Mouse (Mus musculus) hindbrain, embryonic 16.5 days (tissue): ENCODE data around the gene Gm9903. TPM values are rescaled to one million over a fixed set of nuclear protein-coding genes. Genes with fewer than 3 reads are reported as not detected.

Experiments used
- ATAC-seq: fragments of 200-750 bp; cut with Nextera tagmentation; 2 replicates; pipeline ENCODE4 v1.8.0; 2017; ENCODE audit warnings: moderate TSS enrichment, moderate library complexity
- H3K27ac ChIP-seq: fragments of 300-500 bp; sonication (generic); 2 replicates; pipeline ENCODE4 v1.5.1; 2014; ENCODE audit warnings: low read depth, mild to moderate bottlenecking, control low read depth, low read length, moderate library complexity
- H3K27me3 ChIP-seq: fragments of 300-500 bp; sonication (generic); replicated peaks from 2 replicates; pipeline ENCODE4 v1.6.1; 2014; ENCODE audit warnings: low read length; ENCODE audit not compliant: control insufficient read depth, insufficient read depth
- H3K36me3 ChIP-seq: fragments of 300-500 bp; sonication (generic); 2 replicates; pipeline ENCODE4 v1.6.1; 2014; ENCODE audit warnings: mild to moderate bottlenecking, low read length, moderate library complexity, mixed read lengths; ENCODE audit not compliant: control insufficient read depth, insufficient read depth
- H3K4me1 ChIP-seq: fragments of 300-500 bp; sonication (generic); 2 replicates; pipeline ENCODE4 v1.6.1; 2014; ENCODE audit warnings: low read depth, low read length; ENCODE audit not compliant: control insufficient read depth, insufficient read depth
- H3K4me2 ChIP-seq: fragments of 300-500 bp; sonication (generic); 2 replicates; pipeline ENCODE4 v1.6.1; 2014; ENCODE audit warnings: mild to moderate bottlenecking, low read length, control low read depth, moderate library complexity
- H3K4me3 ChIP-seq: fragments of 300-500 bp; sonication (generic); 2 replicates; pipeline ENCODE4 v1.5.1; 2014; ENCODE audit warnings: mild to moderate bottlenecking, low read length, control low read depth, moderate library complexity
- H3K9ac ChIP-seq: fragments of 300-500 bp; sonication (generic); 2 replicates; pipeline ENCODE4 v1.6.1; 2014; ENCODE audit warnings: low read depth, mild to moderate bottlenecking, control low read depth, low read length, moderate library complexity
- H3K9me3 ChIP-seq: fragments of 300-500 bp; sonication (generic); 2 replicates; pipeline ENCODE4 v1.6.1; 2014; ENCODE audit warnings: mild to moderate bottlenecking, low read length, moderate library complexity; ENCODE audit not compliant: control insufficient read depth
- WGBS: fragments of 180-500 bp; shearing (Covaris S2); extraction: QIAGEN DNeasy Blood & Tissue Kit; methylation state at CpG from one replicate; pipeline ENCODE4 v1.1.7; 2014; 5-methylcytosine and 5-hydroxymethylcytosine counted together
- polyA plus RNA-seq: library from polyadenylated mRNA; unstranded; fragments of >200 nt; fragmentation: Nextera tagmentation; extraction: Ambion mirVana; gene quantifications from 2 replicates; pipeline ENCODE4 v1.2.1, GENCODE M21; 2015

Gm9903 gene
- polyA plus RNA-seq, 1 experiment from 2014 or later = 0.45 TPM

- Histone ChIP-seq H3K9me3 (no peaks in the 10 kb centered on the region), H3K9ac (no peak overlapping the region), H3K4me1 (no peaks in the 10 kb centered on the region), H3K4me3 (no peak overlapping the region), H3K36me3 (0 out of 2 replicates have a peak, but pooled peaks cover 6% of the 10 kb centered on the region), H3K27ac (no peak overlapping the region), H3K4me2 (no peak overlapping the region), H3K27me3 (no peaks in the 10 kb centered on the region)
- 89% methylated on average over 1 of the region's 1 CpGs for WGBS
- ATAC-seq = no peak
These were observed 20.5 kb upstream of the Gm9903 start for GRCm38 (mm10) chr5:33609226-33609625.

GRCm38 (mm10) chr5:33611795-33612194 is 17.9 kb upstream of the Gm9903 start:
- Histone ChIP-seq H3K27ac (no peak overlapping the region), H3K4me1 (no peaks in the 10 kb centered on the region), H3K4me3 (no peak overlapping the region), H3K36me3 (0 out of 2 replicates have a peak, but pooled peaks cover 6% of the 10 kb centered on the region), H3K9me3 (no peaks in the 10 kb centered on the region), H3K27me3 (no peaks in the 10 kb centered on the region), H3K9ac (no peak overlapping the region), H3K4me2 (no peak overlapping the region)
- no peak for ATAC-seq
- WGBS = 100% methylated on average over 1 of the region's 1 CpGs

GRCm38 (mm10) chr5:33614391-33614790 is 15.3 kb upstream of the Gm9903 start:
- H3K4me3 ChIP-seq = no peak overlapping the region
- no peak overlapping the region for H3K4me2 ChIP-seq
- ATAC-seq = no peak
- 90% methylated on average over 6 of the region's 6 CpGs for WGBS
- H3K4me1 ChIP-seq = no peaks in the 10 kb centered on the region
- no peak overlapping the region for H3K9ac ChIP-seq
- no peak overlapping the region for H3K27ac ChIP-seq
- no peaks in the 10 kb centered on the region for H3K27me3 ChIP-seq
- 0 out of 2 replicates have a peak, but pooled peaks cover 2% of the 10 kb centered on the region for H3K36me3 ChIP-seq
- no peaks in the 10 kb centered on the region for H3K9me3 ChIP-seq

GRCm38 (mm10) chr5:33622671-33623070 is 7.1 kb upstream of the Gm9903 start:
- ATAC-seq = no peak
- H3K4me1 ChIP-seq = no peaks in the 10 kb centered on the region
- H3K36me3 ChIP-seq = no peaks in the 10 kb centered on the region
- H3K4me3 ChIP-seq = no peak overlapping the region
- H3K9ac ChIP-seq = no peak overlapping the region
- H3K27ac ChIP-seq = no peak overlapping the region
- 88% methylated on average over 2 of the region's 2 CpGs for WGBS
- H3K4me2 ChIP-seq = no peak overlapping the region
- no peaks in the 10 kb centered on the region for H3K27me3 ChIP-seq
- no peaks in the 10 kb centered on the region for H3K9me3 ChIP-seq

- Histone ChIP-seq H3K27me3 (no peaks in the 10 kb centered on the region), H3K9ac (no peak overlapping the region), H3K4me2 (no peak overlapping the region), H3K4me1 (peaks cover 9% of the 10 kb centered on the region), H3K4me3 (no peak overlapping the region), H3K27ac (no peak overlapping the region), H3K9me3 (no peaks in the 10 kb centered on the region), H3K36me3 (no peaks in the 10 kb centered on the region)
- no peak for ATAC-seq
- 68% methylated on average over 3 of the region's 3 CpGs for WGBS
These were observed 6.0 kb upstream of the Gm9903 start for GRCm38 (mm10) chr5:33623766-33624165.

- 37% methylated on average over 4 of the region's 4 CpGs for WGBS
- Histone ChIP-seq H3K4me1 (peaks cover 15% of the 10 kb centered on the region), H3K4me2 (peak overlapping the region; percentile 66), H3K9me3 (no peaks in the 10 kb centered on the region), H3K27ac (peak overlapping the region; percentile 7; the same call in 1 of the 2 replicates), H3K36me3 (no peaks in the 10 kb centered on the region), H3K4me3 (peak overlapping the region; percentile 4; the same call in 1 of the 2 replicates), H3K9ac (no peak overlapping the region), H3K27me3 (no peaks in the 10 kb centered on the region)
- no peak for ATAC-seq
These were observed 1.8 kb upstream of the Gm9903 start for GRCm38 (mm10) chr5:33627968-33628367.

- Histone ChIP-seq H3K27ac (peak overlapping the region; percentile 82), H3K4me1 (peaks cover 15% of the 10 kb centered on the region), H3K4me2 (peak overlapping the region; percentile 66), H3K36me3 (no peaks in the 10 kb centered on the region), H3K4me3 (peak overlapping the region; percentile 77), H3K9me3 (no peaks in the 10 kb centered on the region), H3K27me3 (no peaks in the 10 kb centered on the region), H3K9ac (peak overlapping the region; percentile 80)
- WGBS = under 1% methylated on average over 24 of the region's 24 CpGs
- no peak for ATAC-seq
These were observed 865 bp upstream of the Gm9903 start for GRCm38 (mm10) chr5:33628820-33629300.

GRCm38 (mm10) chr5:33630061-33630460 is 336 bp downstream of the Gm9903 start:
- WGBS = 8% methylated on average over 9 of the region's 9 CpGs
- no peaks in the 10 kb centered on the region for H3K9me3 ChIP-seq
- H3K27ac ChIP-seq = peak overlapping the region; percentile 63; the same call in 1 of the 2 replicates
- H3K36me3 ChIP-seq = no peaks in the 10 kb centered on the region
- no peaks in the 10 kb centered on the region for H3K27me3 ChIP-seq
- peak overlapping the region; percentile 70 for H3K9ac ChIP-seq
- H3K4me3 ChIP-seq = peak overlapping the region; percentile 77
- ATAC-seq = peak; percentile 12; the same call in 1 of the 2 replicates
- H3K4me2 ChIP-seq = peak overlapping the region; percentile 66
- peaks cover 15% of the 10 kb centered on the region for H3K4me1 ChIP-seq

- no peak for ATAC-seq
- Histone ChIP-seq H3K27me3 (no peaks in the 10 kb centered on the region), H3K27ac (no peak overlapping the region; the same call in 1 of the 2 replicates), H3K4me3 (peak overlapping the region; percentile 77), H3K9me3 (no peaks in the 10 kb centered on the region), H3K36me3 (no peaks in the 10 kb centered on the region), H3K9ac (peak overlapping the region; percentile 70; the same call in 1 of the 2 replicates), H3K4me2 (peak overlapping the region; percentile 66), H3K4me1 (peaks cover 15% of the 10 kb centered on the region)
- 74% methylated on average over 4 of the region's 4 CpGs for WGBS
These were observed 890 bp downstream of the Gm9903 start for GRCm38 (mm10) chr5:33630615-33631014.
